Mouse (Mus musculus) forebrain, postnatal 0 days (tissue): ENCODE data around the gene H2afy2. TPM values are rescaled to one million over a fixed set of nuclear protein-coding genes. Genes with fewer than 3 reads are reported as not detected.

Experiments used
- ATAC-seq: fragments of 200-750 bp; cut with Nextera tagmentation; 2 replicates; pipeline ENCODE4 v1.8.0; 2017; ENCODE audit warnings: mild to moderate bottlenecking, moderate library complexity
- DNase-seq: peaks from one replicate; pipeline ENCODE4 v3.0.0-alpha.2; 2015
- H3K27ac ChIP-seq: fragments of 300-500 bp; sonication (generic); 2 replicates; pipeline ENCODE4 v1.5.1; 2014; ENCODE audit warnings: low read depth, mild to moderate bottlenecking, antibody characterized with exemption, low read length, moderate library complexity, mixed read lengths
- H3K27me3 ChIP-seq: fragments of 300-500 bp; sonication (generic); 2 replicates; pipeline ENCODE4 v1.6.1; 2014; ENCODE audit warnings: mild to moderate bottlenecking, low read length, mixed read lengths; ENCODE audit not compliant: insufficient read depth
- H3K36me3 ChIP-seq: fragments of 300-500 bp; sonication (generic); 2 replicates; pipeline ENCODE4 v1.6.1; 2014; ENCODE audit warnings: mild to moderate bottlenecking, moderate library complexity; ENCODE audit not compliant: insufficient read depth
- H3K4me1 ChIP-seq: fragments of 300-500 bp; sonication (generic); 2 replicates; pipeline ENCODE4 v1.6.1; 2014; ENCODE audit warnings: antibody characterized with exemption; ENCODE audit not compliant: insufficient read depth
- H3K4me2 ChIP-seq: fragments of 300-500 bp; sonication (generic); 2 replicates; pipeline ENCODE4 v1.6.1; 2014; ENCODE audit warnings: low read depth, mild to moderate bottlenecking, moderate library complexity
- H3K4me3 ChIP-seq: fragments of 300-500 bp; sonication (generic); 2 replicates; pipeline ENCODE4 v1.5.1; 2014; ENCODE audit warnings: low read depth, low read length, mixed read lengths
- H3K9ac ChIP-seq: fragments of 300-500 bp; sonication (generic); 2 replicates; pipeline ENCODE4 v1.6.1; 2014; ENCODE audit warnings: mild to moderate bottlenecking
- H3K9me3 ChIP-seq: fragments of 300-500 bp; sonication (generic); 2 replicates; pipeline ENCODE4 v1.6.1; 2016; ENCODE audit warnings: low read length
- CTCF ChIP-seq: sonication (generic); IDR thresholded peaks from 2 replicates; pipeline ENCODE4 v1.5.1; 2016; ENCODE audit warnings: antibody characterized with exemption, control low read depth, low read depth
- WGBS: fragments of 180-500 bp; shearing (Covaris S2); extraction: QIAGEN DNeasy Blood & Tissue Kit; methylation state at CpG from one replicate; pipeline ENCODE4 v1.1.7; 2014; 5-methylcytosine and 5-hydroxymethylcytosine counted together
- polyA plus RNA-seq: library from polyadenylated mRNA; unstranded; fragments of >200 nt; fragmentation: Nextera tagmentation; extraction: Ambion mirVana; gene quantifications from 2 replicates; pipeline ENCODE4 v1.2.1, GENCODE M21; 2015
- total RNA-seq: library from RNA; depleted of rRNA; stranded (reverse); fragments of >200 nt; gene quantifications from 2 replicates; pipeline ENCODE4 v1.2.3, GENCODE M21; 2014

The H2afy2 gene
- total and polyA plus RNA-seq, 2 experiments from 2014 or later: 143 to 191 TPM

- DNase-seq: no peak
- Histone ChIP-seq H3K4me2 (peak overlapping the region; percentile 65), H3K27ac (peak overlapping the region; percentile 99), H3K9ac (peak overlapping the region; percentile 100), H3K36me3 (no peaks in the 10 kb centered on the region), H3K9me3 (no peaks in the 10 kb centered on the region), H3K4me3 (peak overlapping the region; percentile 91), H3K27me3 (no peaks in the 10 kb centered on the region), H3K4me1 (0 out of 2 replicates have a peak, but pooled peaks cover 8% of the 10 kb centered on the region)
- ATAC-seq: peak; percentile 7; the same call in 1 of the 2 replicates
- TF ChIP-seq CTCF: no peak
- 17% methylated on average over 10 of the region's 10 CpGs for WGBS
Measured at GRCm38 (mm10) chr10:61784414-61784813, 467 bp upstream of the H2afy2 start.

GRCm38 (mm10) chr10:61782799-61783611 is 942 bp downstream of the H2afy2 start:
- under 1% methylated on average over 63 of the region's 74 CpGs for WGBS
- H3K36me3 ChIP-seq: no peaks in the 10 kb centered on the region
- H3K27ac ChIP-seq: peak overlapping the region; percentile 99
- TF ChIP-seq CTCF: peak; percentile 85
- 0 out of 2 replicates have a peak, but pooled peaks cover 8% of the 10 kb centered on the region for H3K4me1 ChIP-seq
- no peaks in the 10 kb centered on the region for H3K9me3 ChIP-seq
- H3K9ac ChIP-seq: peak overlapping the region; percentile 100
- ATAC-seq: peak; percentile 62
- peak; percentile 81 for DNase-seq
- no peaks in the 10 kb centered on the region for H3K27me3 ChIP-seq
- H3K4me3 ChIP-seq: peak overlapping the region; percentile 91
- peak overlapping the region; percentile 65 for H3K4me2 ChIP-seq

GRCm38 (mm10) chr10:61781461-61782128 is 2.4 kb downstream of the H2afy2 start:
- WGBS: 30% methylated on average over 8 of the region's 9 CpGs
- ATAC-seq (no peak), DNase-seq (no peak)
- Histone ChIP-seq H3K36me3 (no peaks in the 10 kb centered on the region), H3K9ac (peak overlapping the region; percentile 100; the same call in 1 of the 2 replicates), H3K4me1 (0 out of 2 replicates have a peak, but pooled peaks cover 8% of the 10 kb centered on the region), H3K4me2 (peak overlapping the region; percentile 65), H3K4me3 (peak overlapping the region; percentile 91), H3K9me3 (no peaks in the 10 kb centered on the region), H3K27me3 (no peaks in the 10 kb centered on the region), H3K27ac (0 out of 2 replicates have a peak overlapping the region, but pooled peaks have one; percentile 99)
- 0 out of 2 replicates have a peak, but pooled peaks have one; percentile 21 for TF ChIP-seq CTCF

GRCm38 (mm10) chr10:61766806-61767205 is 17.1 kb downstream of the H2afy2 start:
- Histone ChIP-seq H3K4me2 (no peak overlapping the region), H3K9ac (no peak overlapping the region), H3K4me3 (no peak overlapping the region), H3K4me1 (no peaks in the 10 kb centered on the region), H3K27ac (no peak overlapping the region), H3K36me3 (peaks cover 4% of the 10 kb centered on the region; the same call in 1 of the 2 replicates), H3K27me3 (no peaks in the 10 kb centered on the region), H3K9me3 (no peaks in the 10 kb centered on the region)
- DNase-seq (no peak), ATAC-seq (no peak)
- TF ChIP-seq CTCF: no peak
- WGBS: 34% methylated on average over 6 of the region's 6 CpGs

GRCm38 (mm10) chr10:61765558-61765957 is 18.4 kb downstream of the H2afy2 start:
- no peak for ATAC-seq
- Histone ChIP-seq H3K9me3 (no peaks in the 10 kb centered on the region), H3K4me1 (no peaks in the 10 kb centered on the region), H3K36me3 (peaks cover 4% of the 10 kb centered on the region; the same call in 1 of the 2 replicates), H3K27ac (no peak overlapping the region), H3K4me2 (no peak overlapping the region), H3K27me3 (no peaks in the 10 kb centered on the region), H3K9ac (no peak overlapping the region), H3K4me3 (no peak overlapping the region)
- TF ChIP-seq CTCF: no peak
- no peak for DNase-seq
- WGBS: 20% methylated on average over 5 of the region's 5 CpGs

- no peaks in the 10 kb centered on the region for H3K27me3 ChIP-seq
- H3K27ac ChIP-seq: no peak overlapping the region
- 75% methylated on average over 8 of the region's 8 CpGs for WGBS
- no peak for TF ChIP-seq CTCF
- H3K9ac ChIP-seq: no peak overlapping the region
- ATAC-seq: no peak
- H3K4me2 ChIP-seq: no peak overlapping the region
- no peaks in the 10 kb centered on the region for H3K9me3 ChIP-seq
- no peak for DNase-seq
- H3K4me3 ChIP-seq: no peak overlapping the region
- H3K36me3 ChIP-seq: peaks cover 4% of the 10 kb centered on the region; the same call in 1 of the 2 replicates
- no peaks in the 10 kb centered on the region for H3K4me1 ChIP-seq
Measured at GRCm38 (mm10) chr10:61764689-61765088, 19.3 kb downstream of the H2afy2 start.

- Histone ChIP-seq H3K27ac (no peak overlapping the region), H3K4me3 (no peak overlapping the region), H3K4me2 (no peak overlapping the region), H3K9me3 (no peaks in the 10 kb centered on the region), H3K36me3 (peaks cover 26% of the 10 kb centered on the region), H3K4me1 (no peaks in the 10 kb centered on the region), H3K9ac (no peak overlapping the region), H3K27me3 (no peaks in the 10 kb centered on the region)
- TF ChIP-seq CTCF: no peak
- ATAC-seq (no peak), DNase-seq (no peak)
- 84% methylated on average over 6 of the region's 6 CpGs for WGBS
Measured at GRCm38 (mm10) chr10:61759869-61760268, 24.1 kb downstream of the H2afy2 start.
